Mouse (Mus musculus): ENCODE data around the gene Prpf6. TPM values are rescaled to one million over a fixed set of nuclear protein-coding genes. Genes with fewer than 3 reads are reported as not detected.

The Prpf6 gene
- total and polyA plus RNA-seq, 3 experiments, result 58.7 to 69.4 TPM; not detected in 1

DNA sequence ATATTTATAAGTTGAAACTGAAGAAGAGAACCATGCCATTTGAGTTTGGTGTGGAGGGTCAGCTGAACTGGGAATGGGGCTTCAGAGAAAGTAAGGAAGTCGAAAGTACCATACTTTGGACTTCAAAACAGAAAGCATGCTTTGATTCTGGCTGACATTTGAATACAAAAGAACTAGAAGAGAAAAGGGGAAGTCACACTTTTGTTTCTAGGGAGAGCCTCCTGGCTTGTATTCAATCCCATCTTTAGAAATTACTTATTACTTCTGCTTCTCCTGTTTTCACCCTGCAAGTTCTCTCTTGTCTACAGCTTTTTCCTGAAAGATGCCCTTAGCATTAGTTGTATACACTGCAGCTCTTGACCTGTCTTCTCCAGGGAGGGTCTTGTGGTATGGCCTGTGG is 43.4 kb upstream of the Prpf6 start:
- Histone ChIP-seq H3K79me2 (ENCODE audit: control insufficient read depth, insufficient read depth, low read length, poor library complexity) (0 out of 2 replicates have a peak, but pooled peaks cover 1% of the 10 kb centered on the region), H3K27me3 (ENCODE audit: control insufficient read depth in 1 of 2, insufficient read depth in 2 of 2, low read length in 2 of 2) (no peaks in the 10 kb centered on the region), H3K9me3 (replicated peaks; ENCODE audit: insufficient read depth, low read length) (no peaks in the 10 kb centered on the region), H3K36me3 (ENCODE audit: control insufficient read depth in 1 of 2, insufficient read depth in 2 of 2, low read length in 2 of 2) (peaks cover 0 to 33% of the 10 kb centered on the region in 2 experiments; a peak in 2 of 4 replicates), H3K4me3 (ENCODE audit: control insufficient read depth in 1 of 2, insufficient read depth in 1 of 2, low read depth in 2 of 2, low read length in 2 of 2) (no peak overlapping the region), H3K4me1 (ENCODE audit: control insufficient read depth in 1 of 2, insufficient read depth in 2 of 2, low read length in 2 of 2) (no peaks in the 10 kb centered on the region), H3K9ac (ENCODE audit: control insufficient read depth, low read depth, low read length, poor library complexity, severe bottlenecking) (no peak overlapping the region), H3K27ac (ENCODE audit: control insufficient read depth, low read depth, low read length) (no peak overlapping the region)
- TF ChIP-seq SIN3A (IDR thresholded peaks at IDR 0.05; ENCODE audit: low read length) (no peak), MXI1 (IDR thresholded peaks at IDR 0.05; ENCODE audit: low read depth, low read length) (no peak), SMC3 (IDR thresholded peaks at IDR 0.05; ENCODE audit: low read depth, low read length) (no peak), MYC (IDR thresholded peaks at IDR 0.05; ENCODE audit: low read depth, low read length) (peak; percentile 46; the same call in 1 of the 2 replicates), ELF1 (IDR thresholded peaks at IDR 0.05; ENCODE audit: low read depth, low read length) (no peak), HCFC1 (IDR thresholded peaks at IDR 0.05; ENCODE audit: low read depth, low read length) (no peak), USF2 (IDR thresholded peaks at IDR 0.05; ENCODE audit: borderline replicate concordance in 1 of 2, insufficient read depth in 1 of 2, low read depth in 1 of 2, low read length in 2 of 2) (no peak), KAT2A (conservative IDR thresholded peaks at IDR 0.05; ENCODE audit: low read depth, low read length) (no peak)
- DNase-seq (ENCODE audit: low read depth, low spot score), result peak; percentile 41

- H3K4me1 ChIP-seq (ENCODE audit: control insufficient read depth in 1 of 2, insufficient read depth in 2 of 2, low read length in 2 of 2), result no peaks in the 10 kb centered on the region
Measured at GRCm38 (mm10) chr2:181548682-181549081, 43.0 kb upstream of the Prpf6 start.

GRCm38 (mm10) chr2:181550233-181550632 is 41.4 kb upstream of the Prpf6 start:
- peaks cover 0 to 29% of the 10 kb centered on the region in 2 experiments; a peak in 2 of 4 replicates for H3K36me3 ChIP-seq (ENCODE audit: control insufficient read depth in 1 of 2, insufficient read depth in 2 of 2, low read length in 2 of 2)
- DNase-seq (ENCODE audit: low read depth, low spot score), result no peak
- H3K4me1 ChIP-seq (ENCODE audit: control insufficient read depth in 1 of 2, insufficient read depth in 2 of 2, low read length in 2 of 2), result no peaks in the 10 kb centered on the region
- H3K79me2 ChIP-seq (ENCODE audit: control insufficient read depth, insufficient read depth, low read length, poor library complexity), result no peaks in the 10 kb centered on the region
- TF ChIP-seq USF1 (IDR thresholded peaks at IDR 0.05; ENCODE audit: low read depth, low read length), result no peak
- TF ChIP-seq CHD1 (IDR thresholded peaks at IDR 0.05; ENCODE audit: low read depth, low read length), result no peak
- no peak for TF ChIP-seq ZC3H11A (IDR thresholded peaks at IDR 0.05; ENCODE audit: low read depth, low read length)
- no peak overlapping the region for H3K9ac ChIP-seq (ENCODE audit: control insufficient read depth, low read depth, low read length, poor library complexity, severe bottlenecking)
- H3K4me3 ChIP-seq (ENCODE audit: control insufficient read depth in 1 of 2, insufficient read depth in 1 of 2, low read depth in 2 of 2, low read length in 2 of 2), result no peak overlapping the region
- no peaks in the 10 kb centered on the region for H3K9me3 ChIP-seq (replicated peaks; ENCODE audit: insufficient read depth, low read length)
- H3K27ac ChIP-seq (ENCODE audit: control insufficient read depth, low read depth, low read length), result no peak overlapping the region
- H3K27me3 ChIP-seq (ENCODE audit: control insufficient read depth in 1 of 2, insufficient read depth in 2 of 2, low read length in 2 of 2), result no peaks in the 10 kb centered on the region

More at GRCm38 (mm10) chr2:181548682-181549081, 43.0 kb upstream of the Prpf6 start:
- H3K79me2 ChIP-seq (ENCODE audit: control insufficient read depth, insufficient read depth, low read length, poor library complexity), result 0 out of 2 replicates have a peak, but pooled peaks cover 1% of the 10 kb centered on the region
- TF ChIP-seq SMC3 (IDR thresholded peaks at IDR 0.05; ENCODE audit: low read depth, low read length) (no peak), KAT2A (conservative IDR thresholded peaks at IDR 0.05; ENCODE audit: low read depth, low read length) (no peak), TCF12 (IDR thresholded peaks at IDR 0.05; ENCODE audit: low read depth, low read length) (no peak), MAFK (IDR thresholded peaks at IDR 0.05; ENCODE audit: borderline replicate concordance, low read depth, low read length) (no peak), SIN3A (IDR thresholded peaks at IDR 0.05; ENCODE audit: low read length) (no peak), ETS1 (IDR thresholded peaks at IDR 0.05; ENCODE audit: low read depth, low read length) (no peak), CTCF (IDR thresholded peaks at IDR 0.05 in 2 of 3, conservative IDR thresholded peaks at IDR 0.05 in 1 of 3; ENCODE audit: control insufficient read depth in 1 of 3, insufficient read depth in 1 of 3, low read depth in 2 of 3, low read length in 3 of 3, poor library complexity in 1 of 3, severe bottlenecking in 1 of 3) (no peak), USF1 (IDR thresholded peaks at IDR 0.05; ENCODE audit: low read depth, low read length) (no peak), UBTF (IDR thresholded peaks at IDR 0.05; ENCODE audit: borderline replicate concordance, insufficient read depth, low read depth, low read length) (no peak)
- DNase-seq (ENCODE audit: low read depth, low spot score), result no peak
- H3K27ac ChIP-seq (ENCODE audit: control insufficient read depth, low read depth, low read length), result no peak overlapping the region
- H3K9ac ChIP-seq (ENCODE audit: control insufficient read depth, low read depth, low read length, poor library complexity, severe bottlenecking), result no peak overlapping the region
- H3K36me3 ChIP-seq (ENCODE audit: control insufficient read depth in 1 of 2, insufficient read depth in 2 of 2, low read length in 2 of 2), result peaks cover 0 to 31% of the 10 kb centered on the region in 2 experiments; a peak in 2 of 4 replicates
- no peaks in the 10 kb centered on the region for H3K9me3 ChIP-seq (replicated peaks; ENCODE audit: insufficient read depth, low read length)
- no peaks in the 10 kb centered on the region for H3K27me3 ChIP-seq (ENCODE audit: control insufficient read depth in 1 of 2, insufficient read depth in 2 of 2, low read length in 2 of 2)
- H3K4me3 ChIP-seq (ENCODE audit: control insufficient read depth in 1 of 2, insufficient read depth in 1 of 2, low read depth in 2 of 2, low read length in 2 of 2), result no peak overlapping the region
